ENCODE assay signal across 21 mouse cellular contexts in the genomic region with DNA sequence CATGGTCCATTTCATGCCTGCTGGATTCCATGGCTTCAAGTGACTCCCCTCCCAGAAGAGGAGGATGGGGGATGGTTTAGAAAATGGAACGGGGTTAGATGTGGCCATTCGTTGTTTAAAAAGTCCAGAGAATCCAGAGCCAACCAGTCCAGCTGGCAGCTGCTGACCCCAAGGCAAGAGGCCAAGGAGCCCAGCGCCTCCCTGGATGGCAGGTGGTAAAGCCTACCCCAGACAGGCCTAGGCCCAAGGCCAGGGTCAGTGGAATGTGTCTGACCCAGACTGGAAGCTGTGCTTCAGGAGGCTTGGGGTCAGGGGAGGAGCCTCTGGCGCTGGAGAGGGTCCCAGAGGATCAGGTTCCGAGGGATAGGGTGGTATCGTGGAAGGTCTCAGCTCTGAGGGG. TPM values are rescaled to one million over a fixed set of nuclear protein-coding genes. Genes with fewer than 3 reads are reported as not detected.
A peak's percentile ranks its signal among the peaks of the same experiment; 100 is the strongest.
DNase-seq lines count a peak whose midpoint lies in the region; ATAC-seq and TF ChIP-seq lines count a peak whose summit lies in the region.
"Had no signal": no experiment of that assay in that cellular context is flagged by ENCODE, and none has a peak within 500 bp of the region (broad histone marks: within the 10 kb centered on the region; RNA-seq: fewer than 3 reads in every experiment).

No protein-coding gene starts in this region.

- H3K36me3 ChIP-seq in kidney, embryonic 16.5 days (ENCODE audit: insufficient read depth, low read length), result no peaks in the 10 kb centered on the region
- H3K36me3 ChIP-seq: hindbrain, embryonic 10.5 days had no signal

- peak; percentile 51 for DNase-seq in cerebellum, adult 9-10 months
- no peak for DNase-seq in cerebellum, adult 2 months
- DNase-seq in kidney, adult 18-20 months, result peak; percentile 73
- peak; percentile 84 for DNase-seq in gastrocnemius, postnatal 10 days
- peak; percentile 48 for DNase-seq in kidney, postnatal 10 days
- DNase-seq in spleen, adult 12 weeks (ENCODE audit: low spot score), result no peak
- DNase-seq in liver, result no peak
- DNase-seq: liver, postnatal 0 days; spleen, adult 18-20 months; thymus, postnatal 25 days had no signal

- ATAC-seq in kidney, embryonic 16.5 days (ENCODE audit: low FRiP score, low TSS enrichment), result no peak
- ATAC-seq: forebrain, embryonic 16.5 days; inflammation-experienced regulatory T-cells, adult 6 months; liver, postnatal 0 days had no signal

- peaks cover 10% of the 10 kb centered on the region; the same call in 1 of the 2 replicates for H3K4me1 ChIP-seq in cerebellum, adult 2 months (ENCODE audit: control insufficient read depth, insufficient read depth, low read length)
- H3K4me1 ChIP-seq in kidney, embryonic 16.5 days (ENCODE audit: insufficient read depth, low read length), result peaks cover 10% of the 10 kb centered on the region

- H3K4me2 ChIP-seq in kidney, embryonic 16.5 days (replicated peaks; ENCODE audit: low read depth, low read length), result no peak overlapping the region
- H3K4me2 ChIP-seq: midbrain, embryonic 12.5 days had no signal

- H3K4me3 ChIP-seq in cerebellum, adult 2 months (replicated peaks; ENCODE audit: insufficient read depth, low read depth, low read length), result no peak overlapping the region
- H3K4me3 ChIP-seq in kidney, embryonic 16.5 days (ENCODE audit: low read length), result no peak overlapping the region
- H3K4me3 ChIP-seq: heart, adult 2 months; hindbrain, embryonic 10.5 days; midbrain, embryonic 12.5 days had no signal

- no peak for TF ChIP-seq CTCF in cerebellum, adult 2 months (IDR thresholded peaks at IDR 0.05; ENCODE audit: borderline replicate concordance, insufficient read depth, low read depth, low read length)

- WGBS in cerebellum, adult 2 months, result 21% methylated on average over 6 of the region's 6 CpGs
- WGBS in kidney, embryonic 16.5 days, result 55% methylated on average over 6 of the region's 6 CpGs

- no peak overlapping the region for H3K9ac ChIP-seq in kidney, embryonic 16.5 days (replicated peaks; ENCODE audit: low read length)
- H3K9ac ChIP-seq: liver, postnatal 0 days; midbrain, embryonic 12.5 days had no signal

- H3K27ac ChIP-seq in cerebellum, adult 2 months (ENCODE audit: insufficient read depth, low read length), result no peak overlapping the region
- no peak overlapping the region for H3K27ac ChIP-seq in kidney, embryonic 16.5 days (ENCODE audit: low read length)
- H3K27ac ChIP-seq: heart, adult 2 months; hindbrain, embryonic 10.5 days; midbrain, embryonic 12.5 days had no signal

- no peaks in the 10 kb centered on the region for H3K9me3 ChIP-seq in kidney, embryonic 16.5 days (ENCODE audit: low read length)
- H3K9me3 ChIP-seq: hindbrain, embryonic 10.5 days; midbrain, embryonic 12.5 days had no signal

- TF ChIP-seq POLR2A in cerebellum, adult 2 months (IDR thresholded peaks at IDR 0.05; ENCODE audit: borderline replicate concordance, insufficient read depth, low read length), result no peak

- no peaks in the 10 kb centered on the region for H3K27me3 ChIP-seq in cerebellum, adult 2 months (ENCODE audit: control insufficient read depth, insufficient read depth, low read length)
- no peaks in the 10 kb centered on the region for H3K27me3 ChIP-seq in kidney, embryonic 16.5 days (ENCODE audit: insufficient read depth, low read length)

RNA-seq across cellular contexts. Expression of a gene that starts 3.3 kb away (rescaled TPM):
- 186 and 187 TPM in 2 replicates for polyA plus RNA-seq in cerebellum, adult 2 months (2012; rRNA removed)
- polyA plus RNA-seq in kidney, embryonic 16.5 days (2015; fragmentation: Nextera tagmentation; extraction: Ambion mirVana), result 41.9 and 47.1 TPM in 2 replicates
- total RNA-seq in gastrocnemius, postnatal 10 days (2021), result 10 to 100 TPM; 63.0 to 64.7 TPM

RNA-seq across cellular contexts. Expression of a gene that starts 18.4 kb away (rescaled TPM):
- polyA plus RNA-seq in cerebellum, adult 2 months (2012; rRNA removed), result 0.38 and 0.49 TPM in 2 replicates
- polyA plus RNA-seq in kidney, embryonic 16.5 days (2015; fragmentation: Nextera tagmentation; extraction: Ambion mirVana), result not detected in 2 replicates
- not detected for total RNA-seq in gastrocnemius, postnatal 10 days (2021)
- total RNA-seq: heart, adult 2 months had no signal
- polyA plus RNA-seq: C2C12; liver, postnatal 0 days had no signal

RNA-seq across cellular contexts. Expression of a gene that starts 21.4 kb away (rescaled TPM):
- polyA plus RNA-seq in cerebellum, adult 2 months (2012; rRNA removed), result 0.22 TPM in 1 of 2 replicates, not detected in the other
- polyA plus RNA-seq in kidney, embryonic 16.5 days (2015; fragmentation: Nextera tagmentation; extraction: Ambion mirVana), result not detected in 2 replicates
- total RNA-seq in gastrocnemius, postnatal 10 days (2021), result not detected
- total RNA-seq: adrenal gland, postnatal 36 days; heart, adult 2 months; left cerebral cortex, adult 8-10 months had no signal
- polyA plus RNA-seq: C2C12; heart, adult 2 months; hindbrain, embryonic 10.5 days; inflammation-experienced regulatory T-cells, adult 6 months; limb, embryonic 14.5 days; liver, postnatal 0 days; midbrain, embryonic 12.5 days; stomach, embryonic 16.5 days had no signal

RNA-seq across cellular contexts. Expression of a gene that starts 27.7 kb away (rescaled TPM):
- polyA plus RNA-seq in cerebellum, adult 2 months (2012; rRNA removed), result not detected in 2 replicates
- polyA plus RNA-seq in kidney, embryonic 16.5 days (2015; fragmentation: Nextera tagmentation; extraction: Ambion mirVana), result 0.33 TPM in 1 of 2 replicates, not detected in the other
- total RNA-seq in gastrocnemius, postnatal 10 days (2021), result not detected
- total RNA-seq: adrenal gland, postnatal 36 days; heart, adult 2 months; left cerebral cortex, adult 8-10 months had no signal
- polyA plus RNA-seq: forebrain, embryonic 16.5 days; limb, embryonic 14.5 days had no signal

RNA-seq across cellular contexts. Expression of a gene that starts 29.1 kb away (rescaled TPM):
- 55.2 and 56.4 TPM in 2 replicates for polyA plus RNA-seq in cerebellum, adult 2 months (2012; rRNA removed)
- 62.4 and 63.7 TPM in 2 replicates for polyA plus RNA-seq in kidney, embryonic 16.5 days (2015; fragmentation: Nextera tagmentation; extraction: Ambion mirVana)
- total RNA-seq in gastrocnemius, postnatal 10 days (2021), result 10 to 100 TPM; 13.4 to 18.4 TPM

Comparison
In these comparisons a context has a peak if more than half of its experiments do, and no peak if none do; other contexts are left out.
1. DNase-seq: peak in cerebellum, adult 9-10 months (single experiment), kidney, adult 18-20 months (single experiment), gastrocnemius, postnatal 10 days (single experiment) and kidney, postnatal 10 days (single experiment); none in cerebellum, adult 2 months (0 of 2), spleen, adult 12 weeks (single experiment) and liver (single experiment).